Mouse (Mus musculus) bone marrow macrophage, adult 2 months (primary cell): ENCODE measurements around the gene Mxi1.

Experiments
- CTCF ChIP-seq: IDR thresholded peaks from 2 replicates; pipeline ENCODE4 v1.5.1; 2012; ENCODE audit warnings: low read depth, mild to moderate bottlenecking, low read length, moderate library complexity
- POLR2A ChIP-seq: IDR thresholded peaks from 2 replicates; pipeline ENCODE4 v1.6.1; 2012; ENCODE audit warnings: mild to moderate bottlenecking, low read depth, low read length, borderline replicate concordance

GRCm38 (mm10) chr19:53413617-53414380, 103.5 kb downstream of the Mxi1 start:
- TF ChIP-seq CTCF, result no peak
- TF ChIP-seq POLR2A, result no peak
